Comparison of ENCODE assay signal across 26 mouse cellular contexts in genomic region chr8:12497420-12497819, GRCm38 (mm10).
A peak's percentile ranks its signal among the peaks of the same experiment; 100 is the strongest.
DNase-seq lines count a peak whose midpoint lies in the region; ATAC-seq and TF ChIP-seq lines count a peak whose summit lies in the region.
"Had no signal": no experiment of that assay in that cellular context is flagged by ENCODE, and none has a peak within 500 bp of the region (broad histone marks: within the 10 kb centered on the region; RNA-seq: fewer than 3 reads in every experiment).

No protein-coding gene starts in this region.

- peaks cover 96% of the 10 kb centered on the region for H3K27me3 ChIP-seq in forebrain, embryonic 10.5 days (ENCODE audit: poor library complexity, severe bottlenecking)
- H3K27me3 ChIP-seq in forebrain, embryonic 14.5 days (replicated peaks; ENCODE audit: control insufficient read depth, insufficient read depth, low read length) = 0 out of 2 replicates have a peak, but pooled peaks cover 3% of the 10 kb centered on the region
- H3K27me3 ChIP-seq in kidney, embryonic 14.5 days (ENCODE audit: control insufficient read depth, insufficient read depth, low read length) = peaks cover 35% of the 10 kb centered on the region
- peaks cover 20% of the 10 kb centered on the region for H3K27me3 ChIP-seq in kidney, postnatal 0 days (ENCODE audit: insufficient read depth, low read length)
- peaks cover 20% of the 10 kb centered on the region for H3K27me3 ChIP-seq in E14TG2a.4 (ENCODE audit: insufficient read depth, low read length)

- H3K4me1 ChIP-seq in forebrain, embryonic 10.5 days = peaks cover 72% of the 10 kb centered on the region
- peaks cover 9% of the 10 kb centered on the region for H3K4me1 ChIP-seq in forebrain, embryonic 14.5 days (ENCODE audit: control insufficient read depth, insufficient read depth, low read length)
- peaks cover 5% of the 10 kb centered on the region; the same call in 1 of the 2 replicates for H3K4me1 ChIP-seq in kidney, embryonic 14.5 days (ENCODE audit: control insufficient read depth, insufficient read depth, low read length)
- H3K4me1 ChIP-seq in kidney, postnatal 0 days (replicated peaks; ENCODE audit: insufficient read depth, low read length) = no peaks in the 10 kb centered on the region
- peaks cover 74% of the 10 kb centered on the region for H3K4me1 ChIP-seq in E14TG2a.4 (replicated peaks; ENCODE audit: low read depth, low read length)

- no peak overlapping the region for H3K9ac ChIP-seq in forebrain, embryonic 14.5 days (ENCODE audit: low read length)
- no peak overlapping the region for H3K9ac ChIP-seq in kidney, embryonic 14.5 days (ENCODE audit: low read depth, low read length)
- H3K9ac ChIP-seq in kidney, postnatal 0 days (ENCODE audit: low read depth, low read length) = no peak overlapping the region
- H3K9ac ChIP-seq: embryonic facial prominence, embryonic 13.5 days; heart, embryonic 13.5 days; hindbrain, embryonic 14.5 days had no signal

- 6% methylated on average over 6 of the region's 6 CpGs for WGBS in forebrain, embryonic 10.5 days
- 10% methylated on average over 6 of the region's 6 CpGs for WGBS in forebrain, embryonic 14.5 days
- 7% methylated on average over 6 of the region's 6 CpGs for WGBS in kidney, embryonic 14.5 days
- 8% methylated on average over 6 of the region's 6 CpGs for WGBS in kidney, postnatal 0 days

- no peaks in the 10 kb centered on the region for H3K9me3 ChIP-seq in forebrain, embryonic 10.5 days
- no peaks in the 10 kb centered on the region for H3K9me3 ChIP-seq in forebrain, embryonic 14.5 days (replicated peaks; ENCODE audit: control insufficient read depth, low read length)
- H3K9me3 ChIP-seq in kidney, embryonic 14.5 days (ENCODE audit: control insufficient read depth, low read length) = no peaks in the 10 kb centered on the region
- H3K9me3 ChIP-seq in kidney, postnatal 0 days (replicated peaks; ENCODE audit: low read length) = no peaks in the 10 kb centered on the region
- no peaks in the 10 kb centered on the region for H3K9me3 ChIP-seq in E14TG2a.4 (ENCODE audit: low read length)
- H3K9me3 ChIP-seq: embryonic facial prominence, embryonic 13.5 days; heart, embryonic 10.5 days; heart, embryonic 13.5 days had no signal

- ATAC-seq in forebrain, embryonic 14.5 days = no peak
- peak; percentile 53; the same call in 1 of the 2 replicates for ATAC-seq in kidney, embryonic 14.5 days (ENCODE audit: low FRiP score, low TSS enrichment)
- 0 out of 2 replicates have a peak, but pooled peaks have one; percentile 8 for ATAC-seq in kidney, postnatal 0 days (replicated peaks; ENCODE audit: low FRiP score, low read depth)
- ATAC-seq: forebrain, embryonic 16.5 days; hindbrain, postnatal 0 days; inflammation-experienced regulatory T-cells, adult 6 months had no signal

- H3K4me3 ChIP-seq in forebrain, embryonic 10.5 days = no peak overlapping the region
- H3K4me3 ChIP-seq in forebrain, embryonic 14.5 days (ENCODE audit: low read depth, low read length) = no peak overlapping the region
- H3K4me3 ChIP-seq in kidney, embryonic 14.5 days (ENCODE audit: low read length) = no peak overlapping the region
- H3K4me3 ChIP-seq in kidney, postnatal 0 days (replicated peaks; ENCODE audit: low read depth, low read length) = no peak overlapping the region
- H3K4me3 ChIP-seq in E14TG2a.4 (replicated peaks; ENCODE audit: low read length) = peak overlapping the region; percentile 26
- H3K4me3 ChIP-seq: embryonic facial prominence, embryonic 13.5 days; erythroblast, embryonic 14.5 days; heart, adult 2 months; heart, embryonic 10.5 days; heart, embryonic 13.5 days had no signal

- no peak overlapping the region for H3K4me2 ChIP-seq in forebrain, embryonic 14.5 days (ENCODE audit: low read length)
- no peak overlapping the region for H3K4me2 ChIP-seq in kidney, embryonic 14.5 days (replicated peaks; ENCODE audit: low read depth, low read length)
- H3K4me2 ChIP-seq in kidney, postnatal 0 days (ENCODE audit: low read length) = no peak overlapping the region
- H3K4me2 ChIP-seq: embryonic facial prominence, embryonic 13.5 days; heart, embryonic 13.5 days; hindbrain, embryonic 14.5 days had no signal

- peak overlapping the region; percentile 77 for H3K27ac ChIP-seq in forebrain, embryonic 10.5 days
- no peak overlapping the region for H3K27ac ChIP-seq in forebrain, embryonic 14.5 days (ENCODE audit: low read depth, low read length)
- no peak overlapping the region for H3K27ac ChIP-seq in kidney, embryonic 14.5 days (ENCODE audit: low read depth, low read length)
- no peak overlapping the region for H3K27ac ChIP-seq in kidney, postnatal 0 days
- H3K27ac ChIP-seq: embryonic facial prominence, embryonic 13.5 days; heart, adult 2 months; heart, embryonic 10.5 days; heart, embryonic 13.5 days; hindbrain, embryonic 14.5 days; hindbrain, postnatal 0 days had no signal

- no peaks in the 10 kb centered on the region for H3K36me3 ChIP-seq in forebrain, embryonic 10.5 days (replicated peaks)
- no peaks in the 10 kb centered on the region for H3K36me3 ChIP-seq in forebrain, embryonic 14.5 days (ENCODE audit: control insufficient read depth, insufficient read depth, low read length)
- H3K36me3 ChIP-seq in kidney, embryonic 14.5 days (ENCODE audit: control insufficient read depth, insufficient read depth, low read length) = no peaks in the 10 kb centered on the region
- no peaks in the 10 kb centered on the region for H3K36me3 ChIP-seq in kidney, postnatal 0 days (ENCODE audit: insufficient read depth, low read length)
- no peaks in the 10 kb centered on the region for H3K36me3 ChIP-seq in E14TG2a.4 (ENCODE audit: insufficient read depth, low read length)
- H3K36me3 ChIP-seq: embryonic facial prominence, embryonic 13.5 days; heart, embryonic 10.5 days; heart, embryonic 13.5 days had no signal

- DNase-seq in forebrain, embryonic 10.5 days (ENCODE audit: extremely low spot score, low spot score) = no peak
- no peak for DNase-seq in forebrain, embryonic 14.5 days (ENCODE audit: low spot score)
- no peak for DNase-seq in kidney, postnatal 25 days
- peak; percentile 59 for DNase-seq in kidney, postnatal 0 days (ENCODE audit: low spot score)
- DNase-seq in kidney, adult 11 months = no peak
- DNase-seq in testis, postnatal 14 days (ENCODE audit: low spot score) = no peak
- DNase-seq: adrenal gland, adult 2 months; adrenal gland, postnatal 14 days; cerebellum, adult 11 months; cerebellum, adult 2 months; cerebellum, adult 9-11 months; cerebellum, postnatal 25 days; gastrocnemius, postnatal 10 days; gastrocnemius, postnatal 36 days; heart, adult 2 months; heart, postnatal 14 days had no signal

- no peak for TF ChIP-seq CTCF in kidney, postnatal 0 days (IDR thresholded peaks at IDR 0.05; ENCODE audit: low read depth)
- no peak for TF ChIP-seq CTCF in E14TG2a.4 (conservative IDR thresholded peaks at IDR 0.05; ENCODE audit: low read length)
